Mouse (Mus musculus) forebrain, embryonic 14.5 days (tissue): Measurements from ENCODE around the gene Tspan18. TPM values are rescaled to one million over a fixed set of nuclear protein-coding genes. Genes with fewer than 3 reads are reported as not detected.

Experiments
- ATAC-seq: fragments of 200-750 bp; cut with Nextera tagmentation; 2 replicates; pipeline ENCODE4 v1.8.0; 2017; ENCODE audit warnings: mild to moderate bottlenecking, moderate library complexity
- DNase-seq: peaks from one replicate; pipeline ENCODE4 v3.0.0-alpha.2; 2015; ENCODE audit warnings: low spot score
- H3K27ac ChIP-seq: fragments of 300-500 bp; sonication (generic); 2 replicates; pipeline ENCODE4 v1.5.1; 2014; ENCODE audit warnings: low read depth, mild to moderate bottlenecking, control low read depth, low read length, moderate library complexity
- H3K27me3 ChIP-seq: fragments of 300-500 bp; sonication (generic); replicated peaks from 2 replicates; pipeline ENCODE4 v1.6.1; 2014; ENCODE audit warnings: low read length, control low read depth, mixed read lengths; ENCODE audit not compliant: control insufficient read depth, insufficient read depth
- H3K36me3 ChIP-seq: fragments of 300-500 bp; sonication (generic); 2 replicates; pipeline ENCODE4 v1.6.1; 2014; ENCODE audit warnings: low read length, control low read depth; ENCODE audit not compliant: control insufficient read depth, insufficient read depth
- H3K4me1 ChIP-seq: fragments of 300-500 bp; sonication (generic); 2 replicates; pipeline ENCODE4 v1.6.1; 2014; ENCODE audit warnings: antibody characterized with exemption, low read length, control low read depth; ENCODE audit not compliant: control insufficient read depth, insufficient read depth
- H3K4me2 ChIP-seq: fragments of 300-500 bp; sonication (generic); 2 replicates; pipeline ENCODE4 v1.6.1; 2014; ENCODE audit warnings: mild to moderate bottlenecking, control low read depth, low read length
- H3K4me3 ChIP-seq: fragments of 300-500 bp; sonication (generic); 2 replicates; pipeline ENCODE4 v1.5.1; 2014; ENCODE audit warnings: low read depth, low read length, control low read depth
- H3K9ac ChIP-seq: fragments of 300-500 bp; sonication (generic); 2 replicates; pipeline ENCODE4 v1.6.1; 2014; ENCODE audit warnings: mild to moderate bottlenecking, low read length, control low read depth, moderate library complexity
- H3K9me3 ChIP-seq: fragments of 300-500 bp; sonication (generic); replicated peaks from 2 replicates; pipeline ENCODE4 v1.6.1; 2016; ENCODE audit warnings: low read length, control low read depth, mixed read lengths; ENCODE audit not compliant: control insufficient read depth
- WGBS: fragments of 180-500 bp; shearing (Covaris S2); extraction: QIAGEN DNeasy Blood & Tissue Kit; methylation state at CpG from one replicate; pipeline ENCODE4 v1.1.7; 2014; 5-methylcytosine and 5-hydroxymethylcytosine counted together
- polyA plus RNA-seq: library from polyadenylated mRNA; unstranded; fragments of >200 nt; fragmentation: Nextera tagmentation; extraction: Ambion mirVana; gene quantifications from 2 replicates; pipeline ENCODE4 v1.2.1, GENCODE M21; 2014

Tspan18 gene
- polyA plus RNA-seq, 1 experiment from 2014 or later = 15.6 TPM

GRCm38 (mm10) chr2:93170156-93170844 lies 164.0 kb downstream of the Tspan18 start:
- ATAC-seq = 0 out of 2 replicates have a peak, but pooled peaks have one; percentile 9
- Histone ChIP-seq H3K9ac (no peak overlapping the region), H3K9me3 (no peaks in the 10 kb centered on the region), H3K4me1 (peaks cover 16% of the 10 kb centered on the region), H3K27ac (no peak overlapping the region; the same call in 1 of the 2 replicates), H3K36me3 (no peaks in the 10 kb centered on the region), H3K27me3 (no peaks in the 10 kb centered on the region), H3K4me2 (no peak overlapping the region), H3K4me3 (no peak overlapping the region)
- DNase-seq = no peak
- 74% methylated on average over 19 of the region's 19 CpGs for WGBS

GRCm38 (mm10) chr2:93166734-93167406 lies 167.4 kb downstream of the Tspan18 start:
- 83% methylated on average over 14 of the region's 14 CpGs for WGBS
- no peak overlapping the region for H3K27ac ChIP-seq

GRCm38 (mm10) chr2:93166295-93166694 lies 168.0 kb downstream of the Tspan18 start:
- Histone ChIP-seq H3K27me3 (no peaks in the 10 kb centered on the region), H3K36me3 (no peaks in the 10 kb centered on the region), H3K4me1 (0 out of 2 replicates have a peak, but pooled peaks cover 12% of the 10 kb centered on the region), H3K4me2 (no peak overlapping the region), H3K9ac (no peak overlapping the region), H3K9me3 (no peaks in the 10 kb centered on the region), H3K27ac (no peak overlapping the region), H3K4me3 (no peak overlapping the region)
- ATAC-seq (no peak), DNase-seq (no peak)
- WGBS = 82% methylated on average over 6 of the region's 6 CpGs

More at GRCm38 (mm10) chr2:93166734-93167406, 167.4 kb downstream of the Tspan18 start:
- no peak overlapping the region for H3K4me3 ChIP-seq
- H3K9me3 ChIP-seq = no peaks in the 10 kb centered on the region
- no peak overlapping the region for H3K9ac ChIP-seq
- no peaks in the 10 kb centered on the region for H3K36me3 ChIP-seq
- H3K4me1 ChIP-seq = 0 out of 2 replicates have a peak, but pooled peaks cover 12% of the 10 kb centered on the region
- ATAC-seq = peak; percentile 27; the same call in 1 of the 2 replicates
- H3K27me3 ChIP-seq = no peaks in the 10 kb centered on the region
- no peak for DNase-seq
- H3K4me2 ChIP-seq = no peak overlapping the region

- no peak overlapping the region for H3K9ac ChIP-seq
Measured at GRCm38 (mm10) chr2:93163750-93164335, 170.5 kb downstream of the Tspan18 start.

GRCm38 (mm10) chr2:93163317-93163716 lies 171.0 kb downstream of the Tspan18 start:
- Histone ChIP-seq H3K9ac (no peak overlapping the region), H3K4me1 (0 out of 2 replicates have a peak, but pooled peaks cover 4% of the 10 kb centered on the region), H3K4me2 (no peak overlapping the region), H3K27ac (no peak overlapping the region), H3K4me3 (no peak overlapping the region), H3K9me3 (no peaks in the 10 kb centered on the region), H3K27me3 (no peaks in the 10 kb centered on the region), H3K36me3 (no peaks in the 10 kb centered on the region)
- 11% methylated on average over 2 of the region's 2 CpGs for WGBS
- DNase-seq (peak; percentile 50), ATAC-seq (no peak)

More at GRCm38 (mm10) chr2:93163750-93164335, 170.5 kb downstream of the Tspan18 start:
- no peak for DNase-seq
- Histone ChIP-seq H3K4me2 (no peak overlapping the region), H3K4me1 (0 out of 2 replicates have a peak, but pooled peaks cover 4% of the 10 kb centered on the region), H3K27ac (no peak overlapping the region), H3K36me3 (no peaks in the 10 kb centered on the region), H3K9me3 (no peaks in the 10 kb centered on the region), H3K27me3 (no peaks in the 10 kb centered on the region), H3K4me3 (no peak overlapping the region)
- no peak for ATAC-seq
- WGBS = 88% methylated on average over 6 of the region's 6 CpGs

- H3K4me3 ChIP-seq = no peak overlapping the region
- DNase-seq (no peak), ATAC-seq (no peak)
- H3K27me3 ChIP-seq = no peaks in the 10 kb centered on the region
- no peak overlapping the region for H3K4me2 ChIP-seq
- no peak overlapping the region for H3K27ac ChIP-seq
- H3K9ac ChIP-seq = no peak overlapping the region
- no peaks in the 10 kb centered on the region for H3K36me3 ChIP-seq
- no peaks in the 10 kb centered on the region for H3K9me3 ChIP-seq
- H3K4me1 ChIP-seq = 0 out of 2 replicates have a peak, but pooled peaks cover 4% of the 10 kb centered on the region
- 83% methylated on average over 4 of the region's 4 CpGs for WGBS
Measured at GRCm38 (mm10) chr2:93162791-93163190, 171.5 kb downstream of the Tspan18 start.

- H3K9ac ChIP-seq = no peak overlapping the region
- ATAC-seq (no peak), DNase-seq (no peak)
- no peak overlapping the region for H3K4me3 ChIP-seq
- no peaks in the 10 kb centered on the region for H3K27me3 ChIP-seq
- H3K4me1 ChIP-seq = 0 out of 2 replicates have a peak, but pooled peaks cover 4% of the 10 kb centered on the region
- H3K9me3 ChIP-seq = no peaks in the 10 kb centered on the region
- no peaks in the 10 kb centered on the region for H3K36me3 ChIP-seq
- WGBS = 88% methylated on average over 7 of the region's 7 CpGs
- no peak overlapping the region for H3K4me2 ChIP-seq
- H3K27ac ChIP-seq = no peak overlapping the region
Measured at GRCm38 (mm10) chr2:93161914-93162664, 172.2 kb downstream of the Tspan18 start.

- 70% methylated on average over 4 of the region's 4 CpGs for WGBS
- H3K9ac ChIP-seq = no peak overlapping the region
- no peak for DNase-seq
Measured at GRCm38 (mm10) chr2:93160467-93161035, 173.8 kb downstream of the Tspan18 start.

More at GRCm38 (mm10) chr2:93160467-93161035, 173.8 kb downstream of the Tspan18 start:
- ATAC-seq = no peak
- H3K4me1 ChIP-seq = 0 out of 2 replicates have a peak, but pooled peaks cover 4% of the 10 kb centered on the region
- H3K4me2 ChIP-seq = no peak overlapping the region
- no peak overlapping the region for H3K27ac ChIP-seq
- H3K36me3 ChIP-seq = no peaks in the 10 kb centered on the region
- no peaks in the 10 kb centered on the region for H3K27me3 ChIP-seq
- no peak overlapping the region for H3K4me3 ChIP-seq
- H3K9me3 ChIP-seq = no peaks in the 10 kb centered on the region
